Mouse (Mus musculus) E14TG2a.4 (cell line): ENCODE measurements around the gene Fkbp11.
A peak's percentile ranks its signal among the peaks of the same experiment; 100 is the strongest.

Source experiments
- CTCF ChIP-seq: conservative IDR thresholded peaks from 2 replicates; pipeline ENCODE4 v1.5.1; 2014; ENCODE audit warnings: low read length
- NANOG ChIP-seq: IDR thresholded peaks from 2 replicates; pipeline ENCODE4 v1.6.1; 2014; ENCODE audit warnings: borderline replicate concordance, low read length, mixed read lengths

DNA sequence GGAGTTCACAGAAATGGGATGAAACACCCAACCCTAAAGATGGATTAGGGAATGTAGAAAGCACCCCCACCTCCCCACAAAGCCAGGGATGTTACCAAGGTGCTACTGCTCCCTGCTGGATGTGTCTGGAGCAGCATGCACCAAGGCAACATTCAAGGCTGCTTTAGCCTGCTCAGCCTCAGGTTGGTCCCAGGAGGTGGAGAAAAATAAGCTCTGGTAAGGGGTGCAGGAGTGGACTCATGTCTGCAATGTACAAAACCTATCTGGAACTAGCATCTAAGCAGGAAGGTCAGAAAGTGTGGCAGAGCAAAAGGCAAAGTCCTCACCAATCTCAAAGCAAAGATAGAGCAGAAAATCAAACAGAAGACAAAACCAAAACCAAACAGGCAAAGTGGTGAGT, 9.9 kb upstream of the Fkbp11 start:
- TF ChIP-seq CTCF (peak; percentile 52), NANOG (no peak)
